Mouse (Mus musculus) inflammation-experienced regulatory T-cells, adult 6 months (primary cell): Measurements from ENCODE around the gene Sept9. TPM values are rescaled to one million over a fixed set of nuclear protein-coding genes. Genes with fewer than 3 reads are reported as not detected.

Source experiments
- ATAC-seq: one replicate; pipeline ENCODE4 v1.8.0; 2017
- polyA plus RNA-seq, 3 experiments: library from polyadenylated mRNA; unstranded; fragments of 100-300 nt; shearing (Covaris generic); gene quantifications; one replicate each; pipeline ENCODE4 v1.2.1; 2017

Gene Sept9
- polyA plus RNA-seq, 3 experiments from 2014 or later = 313 to 340 (median 332) TPM

DNA sequence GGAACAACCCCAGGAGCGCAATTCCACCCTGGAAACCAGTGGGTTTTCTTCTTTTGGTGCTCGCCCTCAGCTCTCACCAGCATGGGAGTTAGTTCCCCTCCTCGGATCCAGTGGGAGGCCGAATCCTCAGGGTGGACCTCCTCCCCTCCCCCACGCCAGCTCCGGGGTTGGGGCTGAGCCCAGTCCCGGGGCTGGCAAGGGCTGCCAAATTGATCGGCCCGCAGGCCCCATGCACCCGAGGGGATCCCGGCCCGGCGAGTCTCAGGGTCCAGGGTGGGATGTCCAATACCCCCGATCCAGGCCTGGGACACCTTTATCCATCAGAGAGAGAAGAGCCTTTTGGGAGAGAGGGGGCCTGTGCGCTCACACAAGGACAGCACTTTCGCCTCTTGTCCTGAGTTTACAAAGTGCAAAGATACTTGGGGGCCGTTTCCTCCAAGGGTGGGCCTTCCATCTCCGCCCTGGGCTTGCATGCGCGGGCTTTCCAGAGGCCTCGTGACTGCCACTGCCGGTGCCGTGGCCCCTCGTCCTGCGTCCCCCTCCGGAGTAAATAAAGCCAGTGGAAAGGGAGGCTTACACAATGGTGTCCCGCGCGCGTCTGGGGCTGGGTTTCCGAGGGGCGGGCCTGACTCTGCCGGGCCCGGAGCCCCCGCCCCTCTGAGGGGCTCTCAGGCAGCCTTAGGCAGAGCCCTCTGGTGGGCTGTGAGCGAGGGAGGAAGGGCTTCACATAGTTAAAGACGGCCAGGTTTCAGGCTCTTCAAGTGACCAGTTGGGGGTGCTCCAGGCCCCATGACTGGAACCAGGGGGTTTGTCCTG lies 67.7 kb downstream of the Sept9 start:
- ATAC-seq = peak; percentile 16

DNA sequence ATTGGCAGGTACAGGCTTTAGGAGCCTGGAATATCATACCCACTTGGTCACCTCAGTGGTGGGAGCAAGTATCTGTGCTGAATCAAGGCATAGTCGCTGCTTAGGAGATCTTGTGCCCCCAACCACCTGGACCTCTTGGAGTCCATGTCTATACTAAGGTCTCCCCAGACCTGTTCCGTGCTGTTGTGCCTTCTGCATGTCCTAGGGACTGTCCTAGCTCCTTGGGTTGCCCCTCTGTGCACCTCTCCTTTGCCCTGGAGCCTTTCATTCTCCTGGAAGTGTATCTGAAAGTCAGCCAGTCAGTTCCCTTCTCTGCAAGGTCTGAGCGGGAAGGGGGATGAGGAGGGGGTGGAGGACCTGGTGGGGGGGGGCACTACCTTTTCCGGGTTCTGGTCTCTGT lies 68.4 kb downstream of the Sept9 start:
- ATAC-seq = no peak

DNA sequence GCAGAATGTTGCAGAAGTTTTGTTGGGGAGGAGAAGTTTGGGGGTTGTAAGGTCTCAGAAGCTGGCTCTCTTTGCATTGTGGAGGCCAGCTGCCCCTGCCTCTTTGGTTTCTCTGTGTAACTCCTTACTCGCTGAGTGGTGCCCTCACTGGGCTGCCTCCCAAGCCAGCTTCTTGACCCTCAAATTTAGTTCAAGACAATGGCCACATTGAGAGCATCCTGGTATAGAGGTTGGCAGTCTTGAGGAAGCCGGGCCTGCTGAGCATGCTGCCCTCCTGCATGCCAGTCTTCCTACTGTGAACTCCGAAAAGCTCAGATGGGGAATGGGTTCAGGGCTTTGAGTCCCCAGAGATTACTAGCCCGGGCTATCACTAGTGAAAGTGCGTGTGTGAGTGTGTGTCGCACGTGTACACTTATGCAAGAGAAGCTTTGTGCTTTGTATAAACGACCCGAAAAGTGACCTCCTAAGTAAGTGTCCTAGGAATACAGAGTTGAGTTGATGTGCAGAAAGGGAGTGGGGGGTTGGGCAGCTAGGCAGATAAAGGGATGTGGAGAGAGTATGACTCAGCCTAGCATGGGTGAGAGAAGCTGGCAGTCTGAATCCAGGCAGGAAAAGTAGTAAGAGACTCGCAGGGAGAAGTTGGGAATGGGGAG lies 69.0 kb downstream of the Sept9 start:
- no peak for ATAC-seq

DNA sequence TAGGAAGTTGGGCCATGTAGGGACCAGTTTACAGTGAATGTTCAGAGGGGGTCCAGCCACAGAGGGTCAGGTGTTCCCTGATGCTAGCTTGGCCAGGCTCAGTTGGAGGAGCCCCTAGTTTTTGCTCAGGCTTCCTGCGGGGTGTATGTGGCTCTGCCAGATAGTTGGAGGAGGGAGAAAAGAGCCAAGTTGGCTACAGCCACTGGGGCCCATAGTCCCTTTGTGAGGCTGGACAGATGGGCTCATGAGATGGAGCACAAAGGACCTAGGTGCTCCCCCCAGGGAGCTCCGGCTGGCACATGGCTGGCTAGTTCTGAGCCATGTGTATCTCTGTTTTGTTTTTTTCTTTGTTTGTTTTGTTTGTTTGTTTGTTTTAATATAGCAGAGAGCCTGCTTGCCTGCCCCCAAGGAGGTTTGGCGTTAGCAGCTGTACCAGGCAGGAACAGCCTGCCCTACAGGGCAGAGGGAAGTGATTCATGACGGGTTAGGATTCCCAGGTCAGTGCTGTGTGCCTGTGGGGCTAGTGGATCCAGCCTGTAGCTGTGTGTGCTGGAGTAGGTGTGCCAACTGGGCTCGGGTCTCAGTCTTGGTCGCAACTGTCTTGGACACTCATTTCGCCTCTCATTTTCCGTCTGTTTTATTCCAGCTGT lies 69.7 kb downstream of the Sept9 start:
- no peak for ATAC-seq

DNA sequence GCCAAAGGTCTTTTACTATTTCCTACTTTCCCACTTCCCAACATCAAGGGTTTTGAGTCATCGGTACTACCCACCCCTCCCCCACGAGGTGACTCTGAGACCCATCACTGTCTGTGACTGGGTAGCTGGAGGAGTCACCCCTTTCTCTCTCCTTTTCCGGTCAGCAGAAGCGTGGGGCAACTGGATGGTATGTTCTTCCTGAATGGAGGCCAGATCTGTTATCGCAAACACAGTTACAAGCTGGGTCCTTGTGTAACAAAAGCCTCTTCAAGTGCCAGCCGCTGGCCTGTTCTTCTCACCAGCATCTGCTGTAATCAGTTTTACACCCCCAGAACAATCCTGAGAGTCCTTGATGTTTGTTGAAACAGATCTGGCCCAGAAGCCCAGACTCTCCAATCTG lies 70.5 kb downstream of the Sept9 start:
- no peak for ATAC-seq

DNA sequence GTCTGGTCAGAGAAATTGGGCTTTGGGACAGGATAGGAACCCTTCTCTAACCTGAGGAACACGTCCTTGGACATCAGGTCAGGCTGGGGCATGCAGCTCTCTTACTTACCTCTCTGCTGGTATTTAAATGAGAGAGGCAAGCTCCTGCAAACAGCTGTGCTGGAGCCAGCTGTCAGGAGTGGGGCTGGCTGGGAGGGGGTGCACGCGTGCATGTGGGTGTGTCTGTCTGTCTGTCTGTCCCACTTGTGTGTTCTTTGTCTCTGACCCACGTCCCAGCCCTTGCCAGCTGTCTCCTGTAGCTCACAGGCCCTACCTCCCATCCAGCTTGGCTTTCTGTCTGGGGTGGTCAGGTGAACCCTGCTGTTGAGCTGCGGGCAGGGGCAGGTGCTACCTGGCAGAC lies 75.5 kb downstream of the Sept9 start:
- ATAC-seq = no peak

DNA sequence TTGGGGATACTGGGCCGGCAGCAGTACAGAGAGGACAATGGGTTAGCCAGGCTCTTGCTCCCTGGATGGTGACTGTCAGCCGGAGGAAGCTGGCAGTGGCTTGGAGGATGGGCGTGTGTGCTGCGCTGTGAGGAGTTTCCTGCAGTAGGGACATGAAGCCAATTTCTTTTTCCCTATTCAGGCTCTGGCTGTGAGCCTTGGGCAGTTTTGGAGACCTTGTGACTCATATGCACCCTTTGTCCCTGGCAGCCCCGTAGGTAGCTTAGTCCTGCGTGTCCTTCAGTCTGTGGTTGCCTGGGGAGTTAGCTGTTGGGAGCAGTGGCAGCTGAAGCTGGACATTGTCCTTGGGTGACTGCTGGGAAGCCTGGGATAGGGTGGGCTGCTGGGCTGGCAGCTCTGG lies 76.5 kb downstream of the Sept9 start:
- no peak for ATAC-seq

DNA sequence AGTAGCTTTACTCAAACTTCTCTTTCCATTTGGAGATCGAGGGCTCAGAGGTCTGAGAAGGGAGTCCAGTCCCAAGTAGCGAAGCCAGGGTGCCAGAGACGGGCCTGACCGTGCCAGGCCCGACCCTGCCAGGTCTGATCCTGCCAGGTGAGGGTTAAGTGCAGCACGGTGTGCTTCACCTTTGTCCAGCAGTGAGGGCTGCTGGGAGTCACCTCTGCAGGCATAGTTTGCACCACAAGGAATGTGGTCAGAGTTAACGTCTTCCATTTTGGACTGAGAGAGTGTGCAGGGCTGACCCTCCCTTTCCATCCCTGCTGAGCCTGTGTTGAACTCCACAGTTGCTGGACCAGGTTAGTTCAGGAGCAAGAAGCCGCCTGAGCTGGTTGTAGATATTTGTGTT lies 77.5 kb downstream of the Sept9 start:
- ATAC-seq = no peak

DNA sequence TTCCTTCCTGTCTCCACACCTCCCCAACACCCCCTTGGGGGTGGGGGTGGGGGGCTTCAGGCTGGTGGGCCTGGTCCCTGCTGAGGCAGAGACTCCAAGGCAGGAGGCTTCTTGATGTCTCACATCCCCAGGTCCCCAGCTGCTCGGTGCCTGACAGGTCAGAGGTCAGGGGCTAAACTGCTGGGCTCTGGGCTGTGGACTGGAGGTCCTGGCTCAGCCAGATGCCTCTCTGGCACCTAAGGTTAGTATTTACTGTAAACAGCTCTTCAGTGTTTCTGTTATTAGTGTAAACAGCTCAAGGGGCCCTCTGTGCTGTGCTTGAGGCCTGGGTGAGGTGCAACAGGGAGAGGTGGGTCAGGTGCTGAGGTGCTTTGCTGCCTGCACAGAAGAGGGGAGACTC lies 78.7 kb downstream of the Sept9 start:
- no peak for ATAC-seq

DNA sequence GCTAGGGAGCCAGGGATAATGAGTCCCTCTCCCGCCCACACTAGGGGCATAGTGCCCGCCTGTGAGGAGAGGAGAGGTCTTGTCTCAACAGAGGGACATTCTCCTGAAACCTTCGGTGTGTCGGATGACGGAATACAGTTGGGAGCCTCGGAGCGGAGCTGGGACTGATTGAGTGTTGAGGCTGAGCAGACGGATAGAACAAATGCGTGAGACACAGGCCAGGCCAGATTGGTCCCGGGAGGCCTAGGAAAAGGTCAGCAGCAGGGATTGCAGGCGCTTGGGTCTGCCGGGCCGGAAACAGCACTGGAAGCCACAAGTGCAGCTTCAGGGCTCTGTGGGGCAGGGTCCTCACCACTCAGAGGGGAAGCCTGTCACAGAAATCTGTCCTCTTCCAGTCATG lies 79.1 kb downstream of the Sept9 start:
- no peak for ATAC-seq

DNA sequence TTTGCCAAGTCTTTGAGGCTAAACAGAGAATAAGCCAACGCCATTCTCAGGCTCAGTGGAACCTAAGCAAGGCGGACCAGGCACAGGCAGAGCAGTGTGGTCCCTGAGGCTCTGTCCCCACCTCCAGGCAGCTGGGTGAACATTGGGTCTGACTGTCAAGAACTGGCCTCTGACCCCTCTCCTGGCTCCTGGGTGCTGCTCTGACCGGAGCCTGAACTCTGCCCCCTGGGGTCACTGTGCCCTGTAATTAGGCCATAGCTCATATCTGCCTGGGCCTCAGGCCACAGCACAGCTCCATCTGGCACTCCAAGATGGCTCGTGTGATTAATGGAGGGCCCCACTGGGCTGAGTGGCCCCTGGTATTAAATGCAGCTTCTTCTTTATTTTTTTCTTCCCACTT lies 80.5 kb downstream of the Sept9 start:
- ATAC-seq = no peak

DNA sequence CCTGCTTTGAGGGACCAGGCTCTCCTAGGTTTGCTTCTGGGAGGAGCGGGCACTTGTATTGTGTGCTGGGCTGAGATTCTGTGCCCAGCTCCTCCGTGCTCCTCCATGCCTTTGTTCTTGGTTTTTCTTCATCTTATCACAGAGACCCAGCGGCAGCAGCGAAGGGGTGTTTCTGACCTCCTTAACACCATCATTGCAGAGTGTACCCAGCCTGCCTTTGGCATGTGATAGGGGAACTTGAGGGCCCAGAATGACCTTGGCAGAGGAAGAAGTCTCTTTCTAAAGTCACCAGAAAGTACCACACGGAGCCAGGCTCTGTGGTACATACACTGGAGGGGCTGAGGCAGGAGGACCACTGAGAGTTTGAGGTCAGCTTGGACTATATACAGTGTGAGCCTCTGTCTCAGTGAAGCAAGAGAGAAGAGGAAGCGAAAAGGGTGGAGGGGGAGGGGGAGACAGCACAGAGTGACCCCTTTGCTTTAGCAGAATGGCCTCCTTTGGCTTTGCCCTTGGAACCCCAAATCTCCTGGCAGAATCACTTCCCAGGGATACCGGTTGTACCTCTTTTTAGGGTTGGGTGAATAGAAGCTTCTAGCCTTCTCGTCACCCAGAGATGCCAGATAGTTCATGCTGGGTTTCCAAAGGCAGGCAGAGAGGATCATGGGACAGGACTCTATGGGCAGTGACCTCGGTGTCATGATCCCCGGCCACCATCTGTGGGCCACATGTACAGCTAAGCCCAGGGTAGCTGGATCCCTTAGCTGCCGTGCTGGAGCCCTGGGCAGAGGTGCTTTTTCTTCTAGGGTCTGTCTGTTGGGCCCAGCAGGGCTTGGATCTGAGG lies 83.8 kb downstream of the Sept9 start:
- ATAC-seq = no peak

DNA sequence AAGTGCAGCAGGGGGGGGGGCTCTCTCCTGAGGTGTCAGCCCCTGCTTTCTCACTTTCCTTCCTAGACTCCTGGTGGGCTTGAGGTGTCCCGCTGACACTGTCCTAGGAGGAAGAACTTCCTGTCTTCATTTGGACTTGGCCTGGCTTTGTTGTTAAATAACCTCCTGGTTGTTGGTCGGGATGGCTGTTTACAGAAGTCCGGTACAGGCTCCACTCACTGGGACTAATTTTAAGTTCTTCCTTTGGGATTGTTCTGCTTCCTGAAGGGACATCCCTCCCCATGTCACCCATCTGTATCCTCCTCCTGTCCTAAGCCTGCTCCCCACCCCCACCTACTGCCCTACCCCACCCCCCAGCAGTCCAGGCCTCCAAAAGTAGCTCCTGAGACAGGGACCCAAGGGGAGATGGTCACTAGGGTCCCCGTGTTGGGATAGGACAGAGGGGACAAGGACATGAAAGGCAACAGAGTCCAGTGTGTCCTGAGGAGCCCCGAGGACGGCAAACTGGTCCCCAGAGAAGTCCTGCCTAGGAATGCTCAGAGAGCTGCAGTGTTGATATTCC lies 84.5 kb downstream of the Sept9 start:
- no peak for ATAC-seq

DNA sequence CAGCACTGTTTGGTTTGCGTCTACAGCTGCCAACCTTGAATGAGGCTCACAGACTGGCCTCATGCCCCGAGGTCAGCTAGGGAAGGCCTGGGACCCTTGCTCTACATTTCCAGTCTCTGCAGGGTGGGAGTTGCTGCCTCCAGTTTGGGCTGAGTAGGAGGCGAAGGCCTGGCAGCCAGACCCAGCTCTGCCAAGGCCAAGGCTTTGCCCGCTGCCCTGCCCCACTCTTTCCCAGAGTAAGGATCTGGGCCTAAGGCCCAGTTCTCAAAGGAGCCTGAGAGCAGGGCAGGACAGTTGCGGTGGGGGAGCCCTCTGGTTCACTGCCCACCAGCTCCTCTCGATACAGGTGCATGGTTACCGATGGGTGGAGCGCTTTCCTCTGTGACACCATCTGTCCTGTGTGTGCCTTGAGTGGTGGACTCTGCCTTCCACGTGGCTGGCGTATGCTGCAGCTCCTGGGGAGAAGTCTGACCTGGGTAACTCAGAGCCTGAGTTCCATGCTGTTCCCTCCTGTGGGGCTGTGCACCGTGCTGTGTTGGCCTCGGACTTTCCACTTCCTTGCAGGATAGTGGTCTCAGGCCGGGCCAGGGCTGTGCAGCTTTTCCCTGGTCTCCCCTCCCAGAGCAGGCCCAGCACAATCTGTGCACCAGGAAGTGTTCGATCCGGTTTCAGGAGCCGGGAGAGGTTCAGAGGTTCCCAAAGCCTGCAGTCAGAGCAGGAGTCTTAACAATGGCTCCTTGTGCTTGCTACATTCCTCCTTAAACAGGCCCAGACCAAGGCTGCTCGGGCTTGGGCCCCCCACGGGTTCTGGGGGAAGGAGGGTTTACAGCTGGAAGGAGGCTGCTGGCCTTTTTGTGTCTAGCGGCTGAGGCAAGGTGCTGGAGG lies 85.5 kb downstream of the Sept9 start:
- ATAC-seq = no peak

DNA sequence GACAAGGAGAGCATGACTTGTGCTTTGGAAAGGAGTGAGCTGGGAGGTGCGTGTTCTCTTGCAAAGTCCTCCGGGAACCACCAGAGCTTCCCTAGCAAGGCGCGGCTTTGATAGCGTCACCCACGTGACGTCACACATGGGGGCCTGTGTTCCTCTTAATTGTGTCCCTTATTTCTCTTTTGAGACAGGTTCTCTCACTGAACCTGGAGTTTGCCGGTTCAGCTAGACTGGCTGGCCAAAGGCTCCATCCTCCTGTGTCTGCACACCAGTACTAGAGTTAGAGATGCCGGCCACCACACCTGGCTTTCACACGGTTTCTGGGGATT lies 86.1 kb downstream of the Sept9 start:
- ATAC-seq = no peak

DNA sequence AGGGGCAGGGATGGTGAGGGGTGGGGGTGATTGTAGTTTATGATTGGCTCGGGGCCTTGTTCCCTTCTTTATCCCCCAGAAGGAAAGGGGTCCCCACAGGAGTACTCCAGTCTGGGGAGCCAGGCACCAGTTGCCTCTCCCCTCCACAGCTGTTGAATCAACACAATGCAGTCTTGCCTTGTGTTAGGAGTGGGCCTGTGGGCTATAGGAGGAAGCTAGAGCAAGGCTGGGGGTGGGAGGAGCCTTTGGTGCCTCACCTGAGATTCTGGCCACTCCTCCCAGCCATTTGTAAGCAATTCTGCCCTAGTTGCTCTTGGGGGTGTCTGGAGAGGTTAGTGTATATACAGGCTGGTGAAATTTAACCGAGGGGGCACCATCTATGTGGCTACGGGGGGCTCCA lies 88.3 kb downstream of the Sept9 start:
- ATAC-seq = no peak

DNA sequence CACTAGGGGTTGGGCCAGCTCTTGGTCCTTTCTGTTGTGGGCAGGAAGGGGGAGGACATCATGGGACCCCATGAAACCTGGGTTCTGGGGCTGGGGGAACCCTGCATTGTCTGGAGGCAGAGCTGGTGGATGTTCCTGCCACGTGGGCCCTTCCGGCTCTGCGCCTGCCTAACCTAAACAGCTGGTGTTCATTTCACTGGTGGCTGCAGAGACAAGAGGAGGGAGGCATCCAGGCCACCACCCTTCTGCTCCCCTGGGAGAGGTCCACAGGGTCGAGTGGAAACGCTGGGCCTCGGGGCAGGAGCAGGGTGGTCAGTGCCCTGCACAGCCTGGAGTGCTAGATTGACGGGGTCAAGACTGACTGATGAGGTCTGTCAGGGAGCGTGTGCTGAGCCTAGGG lies 89.3 kb downstream of the Sept9 start:
- no peak for ATAC-seq

DNA sequence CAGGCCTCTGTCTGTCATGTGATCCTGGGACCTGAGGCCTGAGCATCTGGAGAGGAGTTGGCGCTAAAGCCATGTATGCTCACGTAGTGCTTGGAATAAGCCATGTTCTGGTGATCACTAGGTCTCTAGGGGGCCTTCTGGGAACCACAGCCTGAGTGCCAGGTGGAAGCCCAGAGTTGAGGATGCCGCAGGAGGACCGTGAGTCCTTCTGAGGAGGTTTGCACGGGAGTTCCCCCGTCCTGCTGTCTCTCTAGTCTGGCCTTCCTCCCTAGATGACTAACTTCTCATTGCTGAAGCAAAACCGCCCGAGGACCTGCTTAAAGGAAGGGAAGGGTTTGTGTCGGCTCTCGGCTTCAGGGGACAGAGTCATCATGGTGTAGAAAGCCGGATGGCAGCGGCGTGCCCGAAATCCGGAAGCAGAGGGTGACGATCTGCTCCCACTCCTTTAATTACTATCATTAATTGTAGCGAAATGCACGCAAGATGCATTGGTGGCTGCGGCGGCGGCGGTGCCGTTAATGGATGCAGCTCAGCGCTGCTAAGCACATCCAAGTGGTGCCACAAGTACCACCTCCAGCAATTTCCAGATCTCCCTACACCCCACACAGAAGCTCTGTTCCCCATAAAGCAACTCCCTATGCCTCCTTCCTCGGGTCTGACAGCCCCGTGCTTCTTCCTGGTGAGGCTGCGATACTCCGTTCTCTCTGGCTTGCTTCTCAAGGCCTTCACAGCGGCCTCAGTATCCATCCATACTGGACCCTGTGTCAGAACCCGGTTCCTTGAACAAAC lies 92.0 kb downstream of the Sept9 start:
- no peak for ATAC-seq

DNA sequence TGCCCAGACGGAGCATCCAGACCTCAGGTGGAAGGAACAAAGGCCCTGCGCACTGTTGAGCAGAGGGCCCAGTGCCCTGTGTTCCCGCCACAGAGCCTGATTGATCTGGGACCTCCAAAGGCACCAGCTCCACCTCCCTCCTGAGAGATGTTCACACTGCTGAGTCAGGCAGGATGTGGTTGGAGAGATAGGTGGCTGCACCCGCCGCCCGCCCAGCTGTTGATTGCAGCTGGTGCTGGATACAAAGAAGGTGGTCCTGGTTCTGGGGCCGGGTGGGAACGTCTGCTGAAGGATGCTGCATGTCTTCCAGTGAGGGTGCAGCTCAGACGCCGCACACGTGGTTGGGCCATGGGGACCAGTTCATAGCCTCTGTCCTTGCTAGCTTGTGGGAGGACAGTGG lies 93.0 kb downstream of the Sept9 start:
- ATAC-seq = peak; percentile 96

DNA sequence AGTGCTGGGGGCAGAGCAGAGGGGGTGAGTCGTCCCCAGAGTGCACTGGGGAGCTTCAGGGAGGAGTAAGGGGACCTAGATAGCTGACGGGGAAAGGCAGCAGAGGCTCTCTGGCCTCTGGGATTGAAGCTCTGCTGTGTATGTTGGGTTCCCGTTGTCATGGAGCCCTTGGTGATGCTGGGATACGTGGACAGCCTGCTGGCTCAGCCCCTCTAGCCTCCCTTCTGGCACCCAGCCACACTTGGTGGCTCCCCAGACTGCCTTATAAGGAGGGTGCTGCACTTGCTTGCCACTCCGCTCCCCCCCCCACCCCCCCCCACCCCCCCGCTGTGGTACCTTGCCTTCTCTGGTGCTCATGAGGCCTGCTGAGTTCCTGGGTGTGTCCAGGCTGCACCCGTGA lies 95.8 kb downstream of the Sept9 start:
- ATAC-seq = no peak

DNA sequence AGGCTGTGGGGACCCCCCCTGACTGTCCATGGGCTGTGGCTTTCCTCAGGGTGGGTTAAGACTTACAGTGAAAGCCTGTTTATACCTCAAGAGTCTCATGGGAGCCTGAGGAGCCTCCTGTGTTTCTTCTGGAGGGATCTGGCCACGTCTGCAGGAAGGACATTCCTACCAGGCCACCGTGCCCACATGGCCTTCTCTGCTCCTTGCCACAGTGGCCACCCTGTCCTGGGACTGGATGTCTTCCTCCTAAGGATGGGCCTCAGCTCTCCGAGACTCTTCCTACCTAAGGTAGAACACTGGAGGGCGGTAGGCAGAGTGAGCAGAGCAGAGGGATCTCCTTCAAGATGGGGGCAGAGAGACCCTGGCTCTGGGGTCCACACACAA lies 96.6 kb downstream of the Sept9 start:
- ATAC-seq = no peak
